Mouse (Mus musculus): ENCODE data around the gene Dzank1.

- TF ChIP-seq CHD2 (IDR thresholded peaks at IDR 0.05; ENCODE audit: low read depth, low read length), result no peak
- TF ChIP-seq HCFC1 (IDR thresholded peaks at IDR 0.05; ENCODE audit: borderline replicate concordance, insufficient read depth, low read length), result no peak
- no peak for TF ChIP-seq ZC3H11A (IDR thresholded peaks at IDR 0.05; ENCODE audit: borderline replicate concordance, low read depth, low read length)
These were observed 61.2 kb downstream of the Dzank1 start for GRCm38 (mm10) chr2:144465876-144466575.

Measured in ES-E14 (cell line).